ENCODE assay signal across 9 mouse cellular contexts in the genomic region with DNA sequence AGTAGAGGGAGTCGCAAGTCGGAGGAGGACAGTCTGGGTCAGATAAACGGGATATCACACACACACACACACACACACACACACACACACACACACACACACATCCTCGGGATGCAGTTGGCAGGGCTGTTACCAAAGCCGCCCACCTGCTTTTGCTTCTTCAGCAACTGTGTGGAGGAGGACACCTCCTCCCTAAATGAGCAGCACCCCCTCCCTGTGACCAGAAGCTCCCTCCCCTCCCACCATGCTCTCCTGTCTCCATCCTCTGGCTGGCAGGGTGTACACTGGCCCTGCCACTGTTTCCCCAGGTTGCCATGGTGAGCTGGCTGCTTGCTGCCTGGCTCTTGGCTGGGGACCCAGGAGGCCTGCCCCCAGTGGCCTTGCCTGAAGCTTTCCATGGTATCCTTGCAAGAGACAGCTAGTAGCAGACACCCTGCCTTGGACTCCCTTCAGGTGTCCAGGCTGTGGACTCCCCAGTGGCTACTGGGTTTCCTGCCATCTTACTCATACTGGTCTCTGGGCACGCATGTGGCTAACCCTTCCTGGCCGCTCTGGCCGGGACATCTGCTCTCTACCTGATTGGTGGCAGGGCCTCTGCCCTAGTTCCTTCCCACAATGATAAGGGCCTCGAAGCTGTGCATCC. TPM values are rescaled to one million over a fixed set of nuclear protein-coding genes. Genes with fewer than 3 reads are reported as not detected.
DNase-seq lines count a peak whose midpoint lies in the region; ATAC-seq and TF ChIP-seq lines count a peak whose summit lies in the region.
"Had no signal": no experiment of that assay in that cellular context is flagged by ENCODE, and none has a peak within 500 bp of the region (broad histone marks: within the 10 kb centered on the region; RNA-seq: fewer than 3 reads in every experiment).

No protein-coding gene starts in this region.

- peak overlapping the region; percentile 89 for H3K27ac ChIP-seq in gastrocnemius, adult 2 months
- peak overlapping the region; percentile 90 for H3K27ac ChIP-seq in hindbrain, embryonic 14.5 days
- H3K27ac ChIP-seq in limb, embryonic 10.5 days: peak overlapping the region; percentile 89
- H3K27ac ChIP-seq in midbrain, postnatal 0 days (ENCODE audit: low read depth, low read length): peak overlapping the region; percentile 43; the same call in 1 of the 2 replicates

- TF ChIP-seq CTCF in gastrocnemius, adult 2 months (IDR thresholded peaks at IDR 0.05): peak; percentile 71
- peak; percentile 61 for TF ChIP-seq CTCF in midbrain, postnatal 0 days (IDR thresholded peaks at IDR 0.05)

- no peaks in the 10 kb centered on the region for H3K27me3 ChIP-seq in hindbrain, embryonic 14.5 days (ENCODE audit: control insufficient read depth, insufficient read depth, low read length)
- no peaks in the 10 kb centered on the region for H3K27me3 ChIP-seq in limb, embryonic 10.5 days (ENCODE audit: low read depth, poor library complexity, severe bottlenecking)
- no peaks in the 10 kb centered on the region for H3K27me3 ChIP-seq in midbrain, postnatal 0 days (ENCODE audit: insufficient read depth, low read length)

- peak; percentile 15; the same call in 1 of the 2 replicates for ATAC-seq in hindbrain, embryonic 14.5 days (ENCODE audit: low FRiP score)
- peak; percentile 58 for ATAC-seq in midbrain, postnatal 0 days (ENCODE audit: low FRiP score)

- H3K9ac ChIP-seq in hindbrain, embryonic 14.5 days: peak overlapping the region; percentile 69
- H3K9ac ChIP-seq in midbrain, postnatal 0 days (replicated peaks; ENCODE audit: low read length, poor library complexity, severe bottlenecking): no peak overlapping the region

- H3K4me1 ChIP-seq in hindbrain, embryonic 14.5 days (replicated peaks; ENCODE audit: control insufficient read depth, insufficient read depth, low read length): peaks cover 99% of the 10 kb centered on the region
- H3K4me1 ChIP-seq in limb, embryonic 10.5 days: peaks cover 100% of the 10 kb centered on the region
- H3K4me1 ChIP-seq in midbrain, postnatal 0 days (ENCODE audit: insufficient read depth, low read length): peaks cover 36% of the 10 kb centered on the region

- DNase-seq in kidney, adult 18-20 months: peak; percentile 49
- no peak for DNase-seq in kidney, adult 8-10 months
- peak; percentile 70 for DNase-seq in cerebellum, adult 8-10 months
- peak; percentile 95 for DNase-seq in gastrocnemius, adult 2 months
- peak; percentile 70 for DNase-seq in hindbrain, embryonic 14.5 days (ENCODE audit: low spot score)
- peak; percentile 55 for DNase-seq in limb, embryonic 10.5 days (ENCODE audit: low spot score)
- peak; percentile 88 for DNase-seq in midbrain, postnatal 0 days (ENCODE audit: low spot score)
- DNase-seq in testis, postnatal 10 days (ENCODE audit: low spot score): peak; percentile 82

- intact Hi-C loops in gastrocnemius, adult 2 months (cut with DNase I): loop anchor here (2.0 to 5.0 kb wide), 2 partner anchors 36 to 104 kb away; partner anchors contain the start of gene Wipf2

- 14% methylated on average over 9 of the region's 9 CpGs for WGBS in hindbrain, embryonic 14.5 days
- 39% methylated on average over 9 of the region's 9 CpGs for WGBS in limb, embryonic 10.5 days
- WGBS in midbrain, postnatal 0 days: 42% methylated on average over 9 of the region's 9 CpGs

- H3K36me3 ChIP-seq in hindbrain, embryonic 14.5 days (replicated peaks; ENCODE audit: control insufficient read depth, insufficient read depth): peaks cover 14% of the 10 kb centered on the region
- peaks cover 53% of the 10 kb centered on the region for H3K36me3 ChIP-seq in limb, embryonic 10.5 days
- peaks cover 5% of the 10 kb centered on the region for H3K36me3 ChIP-seq in midbrain, postnatal 0 days (ENCODE audit: insufficient read depth, low read length)

- no peaks in the 10 kb centered on the region for H3K9me3 ChIP-seq in hindbrain, embryonic 14.5 days (ENCODE audit: control insufficient read depth, low read length)
- H3K9me3 ChIP-seq in limb, embryonic 10.5 days (replicated peaks): no peaks in the 10 kb centered on the region
- H3K9me3 ChIP-seq in midbrain, postnatal 0 days (ENCODE audit: low read length): no peaks in the 10 kb centered on the region
- H3K9me3 ChIP-seq: G1E had no signal

- H3K4me3 ChIP-seq in gastrocnemius, adult 2 months: peak overlapping the region; percentile 34
- H3K4me3 ChIP-seq in hindbrain, embryonic 14.5 days (replicated peaks; ENCODE audit: low read length): no peak overlapping the region
- H3K4me3 ChIP-seq in limb, embryonic 10.5 days: peak overlapping the region; percentile 80; the same call in 1 of the 2 replicates
- H3K4me3 ChIP-seq in midbrain, postnatal 0 days (ENCODE audit: low read depth, low read length): no peak overlapping the region

- peak overlapping the region; percentile 98 for H3K4me2 ChIP-seq in hindbrain, embryonic 14.5 days (replicated peaks)
- no peak overlapping the region for H3K4me2 ChIP-seq in midbrain, postnatal 0 days (ENCODE audit: low read depth, low read length, poor library complexity, severe bottlenecking)

RNA-seq across cellular contexts. Expression of gene Gjd3, which starts 16.2 kb away (rescaled TPM):
- total RNA-seq in gastrocnemius, adult 2 months (2021): not detected
- 0.60 and 1.4 TPM in 2 replicates for polyA plus RNA-seq in hindbrain, embryonic 14.5 days (2014; fragmentation: Nextera tagmentation; extraction: Ambion mirVana)
- 0.24 and 0.29 TPM in 2 replicates for polyA plus RNA-seq in limb, embryonic 10.5 days (2016; fragmentation: Nextera tagmentation; extraction: Ambion mirVana)
- total RNA-seq in midbrain, postnatal 0 days (2014; rRNA removed): 3.0 and 5.1 TPM in 2 replicates
- 4.5 and 5.1 TPM in 2 replicates for polyA plus RNA-seq in midbrain, postnatal 0 days (2015; fragmentation: Nextera tagmentation; extraction: Ambion mirVana)
- total RNA-seq: G1E had no signal
- polyA plus RNA-seq: G1E had no signal

RNA-seq across cellular contexts. Expression of gene Rara, which starts 39.0 kb away (rescaled TPM):
- 10 to 100 TPM; 10.2 to 12.4 TPM for total RNA-seq in gastrocnemius, adult 2 months (2021)
- polyA plus RNA-seq in hindbrain, embryonic 14.5 days (2014; fragmentation: Nextera tagmentation; extraction: Ambion mirVana): 18.4 and 18.7 TPM in 2 replicates
- 38.4 and 43.7 TPM in 2 replicates for polyA plus RNA-seq in limb, embryonic 10.5 days (2016; fragmentation: Nextera tagmentation; extraction: Ambion mirVana)
- total RNA-seq in midbrain, postnatal 0 days (2014; rRNA removed): 14.3 and 20.4 TPM in 2 replicates
- 8.2 and 8.7 TPM in 2 replicates for polyA plus RNA-seq in midbrain, postnatal 0 days (2015; fragmentation: Nextera tagmentation; extraction: Ambion mirVana)

RNA-seq across cellular contexts. Expression of gene Top2a, which starts 57.4 kb away (rescaled TPM):
- under 1 TPM; 0.11 to 0.18 TPM for total RNA-seq in gastrocnemius, adult 2 months (2021)
- polyA plus RNA-seq in hindbrain, embryonic 14.5 days (2014; fragmentation: Nextera tagmentation; extraction: Ambion mirVana): 34.2 and 42.4 TPM in 2 replicates
- polyA plus RNA-seq in limb, embryonic 10.5 days (2016; fragmentation: Nextera tagmentation; extraction: Ambion mirVana): 291 and 354 TPM in 2 replicates
- total RNA-seq in midbrain, postnatal 0 days (2014; rRNA removed): 13.9 and 21.1 TPM in 2 replicates
- 7.4 and 10.0 TPM in 2 replicates for polyA plus RNA-seq in midbrain, postnatal 0 days (2015; fragmentation: Nextera tagmentation; extraction: Ambion mirVana)

RNA-seq across cellular contexts. Expression of gene Cdc6, which starts 59.0 kb away (rescaled TPM):
- under 1 TPM in 1 of 2 experiments, not detected in 1; 0.11 TPM for total RNA-seq in gastrocnemius, adult 2 months (2021)
- 4.3 and 5.2 TPM in 2 replicates for polyA plus RNA-seq in hindbrain, embryonic 14.5 days (2014; fragmentation: Nextera tagmentation; extraction: Ambion mirVana)
- polyA plus RNA-seq in limb, embryonic 10.5 days (2016; fragmentation: Nextera tagmentation; extraction: Ambion mirVana): 69.9 and 79.5 TPM in 2 replicates
- total RNA-seq in midbrain, postnatal 0 days (2014; rRNA removed): 0.19 and 0.44 TPM in 2 replicates
- 0.52 and 0.65 TPM in 2 replicates for polyA plus RNA-seq in midbrain, postnatal 0 days (2015; fragmentation: Nextera tagmentation; extraction: Ambion mirVana)

Comparison
In these comparisons a context has a peak if more than half of its experiments do, and no peak if none do; other contexts are left out.
1. DNase-seq: peak in kidney, adult 18-20 months (single experiment), cerebellum, adult 8-10 months (single experiment), gastrocnemius, adult 2 months (single experiment), hindbrain, embryonic 14.5 days (single experiment), limb, embryonic 10.5 days (single experiment), midbrain, postnatal 0 days (single experiment) and testis, postnatal 10 days (single experiment); none in kidney, adult 8-10 months (0 of 2).
2. H3K4me3 ChIP-seq: peak in gastrocnemius, adult 2 months (single experiment) and limb, embryonic 10.5 days (single experiment); none in hindbrain, embryonic 14.5 days (single experiment) and midbrain, postnatal 0 days (single experiment).
3. Peak in every context shown above with its lines, with median percentiles within 50 percentile points of each other: H3K27ac ChIP-seq.